Mouse (Mus musculus) cerebral cortex, adult 2 months (tissue): ENCODE data around the gene Eif4h.

Experiments
- WGBS: fragments of 180-500 bp; shearing (Covaris S2); methylation state at CpG from one replicate; pipeline ENCODE4 v1.1.7; 2018; 5-methylcytosine and 5-hydroxymethylcytosine counted together

The Eif4h gene

GRCm38 (mm10) chr5:134639269-134639682, at the start of gene Eif4h:
Eif4h (minus strand) TSS chr5:134639490.
- under 1% methylated on average over 51 of the region's 52 CpGs for WGBS

- WGBS, result under 1% methylated on average over 38 of the region's 38 CpGs
These were observed 49.5 kb upstream of the Eif4h start for GRCm38 (mm10) chr5:134688718-134689284.

- 1% methylated on average over 66 of the region's 69 CpGs for WGBS
These were observed 48.9 kb upstream of the Eif4h start, which contains the start of gene Limk1 for GRCm38 (mm10) chr5:134688086-134688717. Limk1 (minus strand) TSS chr5:134688598.

GRCm38 (mm10) chr5:134687187-134687586, 47.9 kb upstream of the Eif4h start:
- 65% methylated on average over 1 of the region's 1 CpGs for WGBS

- WGBS, result 89% methylated on average over 6 of the region's 6 CpGs
These were observed 47.3 kb upstream of the Eif4h start for GRCm38 (mm10) chr5:134686541-134686940.

GRCm38 (mm10) chr5:134684398-134684797, 45.1 kb upstream of the Eif4h start:
- 55% methylated on average over 2 of the region's 2 CpGs for WGBS

- 58% methylated on average over 2 of the region's 2 CpGs for WGBS
These were observed 44.5 kb upstream of the Eif4h start for GRCm38 (mm10) chr5:134683813-134684212.

- WGBS, result 71% methylated on average over 12 of the region's 12 CpGs
These were observed 40.9 kb upstream of the Eif4h start for GRCm38 (mm10) chr5:134680238-134680637.

- WGBS, result 78% methylated on average over 8 of the region's 8 CpGs
These were observed 39.7 kb upstream of the Eif4h start for GRCm38 (mm10) chr5:134678827-134679546.

- WGBS, result 80% methylated on average over 3 of the region's 3 CpGs
These were observed 38.7 kb upstream of the Eif4h start for GRCm38 (mm10) chr5:134678031-134678430.

GRCm38 (mm10) chr5:134677491-134677890, 38.2 kb upstream of the Eif4h start:
- WGBS, result 80% methylated on average over 5 of the region's 5 CpGs

- WGBS, result 25% methylated on average over 14 of the region's 14 CpGs
These were observed 36.9 kb upstream of the Eif4h start for GRCm38 (mm10) chr5:134675956-134676759.

GRCm38 (mm10) chr5:134674977-134675376, 35.7 kb upstream of the Eif4h start:
- 81% methylated on average over 5 of the region's 5 CpGs for WGBS

- WGBS, result 94% methylated on average over 6 of the region's 6 CpGs
These were observed 33.3 kb upstream of the Eif4h start for GRCm38 (mm10) chr5:134672611-134673010.

- 78% methylated on average over 1 of the region's 1 CpGs for WGBS
These were observed 32.9 kb upstream of the Eif4h start for GRCm38 (mm10) chr5:134672198-134672516.

- 62% methylated on average over 17 of the region's 17 CpGs for WGBS
These were observed 32.3 kb upstream of the Eif4h start for GRCm38 (mm10) chr5:134671335-134672197.

- WGBS, result 88% methylated on average over 20 of the region's 20 CpGs
These were observed 29.9 kb upstream of the Eif4h start for GRCm38 (mm10) chr5:134669001-134669708.

- WGBS, result 52% methylated on average over 8 of the region's 8 CpGs
These were observed 29.2 kb upstream of the Eif4h start for GRCm38 (mm10) chr5:134668495-134668894.

- 79% methylated on average over 4 of the region's 4 CpGs for WGBS
These were observed 17.4 kb upstream of the Eif4h start for GRCm38 (mm10) chr5:134656708-134657107.

GRCm38 (mm10) chr5:134652015-134652414, 12.7 kb upstream of the Eif4h start:
- WGBS, result 14% methylated on average over 7 of the region's 7 CpGs

GRCm38 (mm10) chr5:134650926-134651325, 11.6 kb upstream of the Eif4h start:
- 46% methylated on average over 5 of the region's 5 CpGs for whole genome bisulfite sequencing
